27 mouse cellular contexts compared by ENCODE assay signal in the genomic region with DNA sequence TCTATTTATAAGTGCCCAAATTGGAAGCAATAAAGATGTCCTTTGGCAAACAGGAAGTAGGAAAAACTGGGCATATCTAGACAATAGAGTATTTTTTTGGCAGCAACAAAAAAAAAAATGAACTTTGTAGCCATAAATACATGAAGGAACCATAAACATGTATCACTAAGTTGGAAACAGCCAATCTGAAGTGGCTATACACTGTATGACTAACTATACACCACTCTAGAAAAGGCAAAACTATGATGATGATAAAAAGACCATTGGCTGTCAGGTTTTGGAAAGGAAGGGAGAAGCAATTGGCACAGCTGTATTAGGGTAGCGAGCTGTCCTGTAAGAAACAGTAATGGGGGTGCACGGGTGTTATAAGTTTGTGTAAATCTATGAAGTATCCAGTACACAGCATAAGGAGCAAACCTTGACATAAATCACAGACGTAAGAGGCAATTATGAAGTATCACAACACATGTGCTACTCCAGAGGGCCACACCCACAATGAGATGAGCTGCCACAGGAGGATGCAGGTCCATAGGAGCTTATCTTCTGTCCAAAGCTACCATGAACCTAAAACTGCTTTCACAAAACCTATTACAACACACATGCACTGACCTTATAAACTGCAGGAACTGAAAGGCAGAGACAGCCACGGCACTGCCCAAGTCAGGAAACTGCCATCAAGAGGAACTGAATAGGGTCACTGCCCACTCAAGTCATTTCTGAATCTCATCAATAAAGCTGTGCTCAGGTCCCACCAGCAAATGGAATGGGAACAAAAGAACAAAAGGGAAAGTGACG. TPM values are rescaled to one million over a fixed set of nuclear protein-coding genes. Genes with fewer than 3 reads are reported as not detected.
"Had no signal": no experiment of that assay in that cellular context is flagged by ENCODE, and none has a peak within 500 bp of the region (broad histone marks: within the 10 kb centered on the region; RNA-seq: fewer than 3 reads in every experiment).

No protein-coding gene starts in this region.

- H3K9me3 ChIP-seq: liver, embryonic 15.5 days; megakaryocyte, embryonic 14.5 days had no signal

- ATAC-seq: hindbrain, postnatal 0 days; lung, postnatal 0 days had no signal

- H3K9ac ChIP-seq: liver, embryonic 15.5 days had no signal

- H3K27me3 ChIP-seq: liver, embryonic 15.5 days had no signal

- H3K4me3 ChIP-seq: liver, embryonic 15.5 days; megakaryocyte, embryonic 14.5 days; myocyte had no signal

- H3K4me2 ChIP-seq: liver, embryonic 11.5 days; liver, embryonic 15.5 days; midbrain, embryonic 11.5 days had no signal

- H3K27ac ChIP-seq: hindbrain, postnatal 0 days; liver, embryonic 15.5 days had no signal

- DNase-seq: kidney, adult 8-10 months; kidney, postnatal 25 days; layer of hippocampus, adult 9-11 months; layer of hippocampus, postnatal 36 days; lung, adult 2 months; lung, postnatal 4 days; retina, postnatal 1 day; right cerebral cortex, postnatal 4 days; spleen, adult 18-20 months; thymus, adult 2 months; thymus, postnatal 25 days had no signal

RNA-seq across cellular contexts. Expression of gene Cyp2d26, which starts 13.1 kb away (rescaled TPM):
- total RNA-seq: hindbrain, postnatal 0 days; layer of hippocampus, postnatal 36 days; midbrain, postnatal 0 days; neutrophil, adult 5-6 weeks had no signal
- polyA plus RNA-seq: hindbrain, postnatal 0 days; lung, postnatal 0 days; midbrain, embryonic 11.5 days; midbrain, postnatal 0 days; myocyte had no signal

RNA-seq across cellular contexts. Expression of gene Cyp2d40, which starts 43.2 kb away (rescaled TPM):
- total RNA-seq: hindbrain, postnatal 0 days; layer of hippocampus, adult 18-20 months; layer of hippocampus, postnatal 36 days; left cerebral cortex, postnatal 36 days; midbrain, postnatal 0 days; neutrophil, adult 5-6 weeks had no signal
- polyA plus RNA-seq: hindbrain, postnatal 0 days; intestine, embryonic 14.5 days; kidney, embryonic 16.5 days; liver, embryonic 11.5 days; lung, adult 2 months; lung, postnatal 0 days; midbrain, embryonic 11.5 days; midbrain, postnatal 0 days; myocyte; stomach, embryonic 14.5 days; testis, adult 2 months; urinary bladder, adult 2 months had no signal
